Mouse (Mus musculus): ENCODE measurements around the gene Cyp46a1.

GRCm38 (mm10) chr12:108352371-108353136 lies 18.4 kb downstream of the Cyp46a1 start:
- no peak for TF ChIP-seq CTCF (IDR thresholded peaks at IDR 0.05; ENCODE audit: low read depth, low read length)
- TF ChIP-seq POLR2A (IDR thresholded peaks at IDR 0.05; ENCODE audit: extremely low read depth, insufficient read depth, low read length) = no peak

Data from liver, adult 2 months (tissue).